Mouse (Mus musculus): Measurements from ENCODE around the gene Pml. TPM values are rescaled to one million over a fixed set of nuclear protein-coding genes. Genes with fewer than 3 reads are reported as not detected.

Gene Pml
- 1 to 10 TPM; 3.5 to 4.6 TPM for total RNA-seq (2021)
- long read RNA-seq, experiment 1, partial matches to known transcripts, result 4 of 7 reads
- long read RNA-seq, experiment 1, other reads (novel, unspliced or antisense), result 3 of 7 reads
- long read RNA-seq, experiment 2, full-length matches to known transcripts, result 1 of 2 reads
- long read RNA-seq, experiment 2, partial matches to known transcripts, result 0 of 2 reads
- long read RNA-seq, experiment 2, other reads (novel, unspliced or antisense), result 1 of 2 reads

- DNase-seq, result peak; percentile 62
Measured at GRCm38 (mm10) chr9:58249592-58250192, at the start of gene Pml. TSS of gene Pml (minus strand) at chr9:58249786.

DNA sequence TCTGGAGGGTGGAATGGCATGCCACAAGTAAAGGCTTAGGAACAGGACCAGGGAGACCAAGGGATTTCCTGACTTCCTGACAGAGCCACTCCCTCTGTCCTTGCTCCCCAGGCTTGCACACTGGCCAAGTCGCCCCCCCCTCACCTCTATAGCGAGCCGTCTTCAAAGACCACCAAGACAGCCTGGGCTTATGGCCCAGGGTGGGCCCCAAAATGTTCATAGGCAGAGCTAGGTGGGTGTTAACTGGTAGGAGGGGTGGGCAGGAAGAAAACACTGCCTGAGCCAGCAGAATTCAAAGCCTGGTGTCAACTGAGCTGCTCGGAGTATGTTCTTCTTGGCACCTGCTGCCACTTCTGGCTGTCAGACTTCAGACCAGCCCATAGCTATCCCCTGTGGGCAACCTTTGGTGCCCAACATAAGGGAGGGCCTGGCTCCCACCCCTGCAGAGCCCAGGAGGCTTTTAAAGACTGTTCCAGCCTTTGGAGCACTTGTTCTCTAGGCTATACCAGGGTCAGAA is 48.4 kb upstream of the Pml start:
- no peak for DNase-seq

GRCm38 (mm10) chr9:58297065-58297464 is 47.5 kb upstream of the Pml start:
- no peak for DNase-seq

GRCm38 (mm10) chr9:58295766-58296361 is 46.3 kb upstream of the Pml start:
- DNase-seq, result peak; percentile 86

DNA sequence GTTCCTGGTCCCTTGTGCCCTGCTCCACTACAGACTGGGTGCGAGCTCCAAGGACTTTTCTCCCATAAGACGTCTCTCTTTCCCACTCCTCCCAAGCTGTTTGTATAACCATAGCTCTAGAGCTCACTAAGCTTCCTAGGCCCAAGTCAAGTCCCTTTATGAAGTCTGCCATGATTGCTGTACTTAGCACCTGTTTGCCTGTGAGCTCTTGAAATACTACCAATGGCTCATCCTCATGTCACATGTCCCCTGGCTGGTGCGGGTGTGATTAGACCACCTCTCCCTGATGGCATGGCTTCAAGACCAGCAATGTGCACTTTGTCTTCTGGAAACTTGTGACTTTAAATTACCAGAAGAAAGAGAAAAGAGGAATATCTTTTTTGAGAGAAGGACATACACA is 45.8 kb upstream of the Pml start:
- DNase-seq, result no peak

GRCm38 (mm10) chr9:58294527-58294926 is 44.9 kb upstream of the Pml start:
- DNase-seq, result no peak

- DNase-seq, result no peak
Measured at GRCm38 (mm10) chr9:58289901-58290300, 40.3 kb upstream of the Pml start.

- no peak for DNase-seq
Measured at GRCm38 (mm10) chr9:58289090-58289489, 39.5 kb upstream of the Pml start.

DNA sequence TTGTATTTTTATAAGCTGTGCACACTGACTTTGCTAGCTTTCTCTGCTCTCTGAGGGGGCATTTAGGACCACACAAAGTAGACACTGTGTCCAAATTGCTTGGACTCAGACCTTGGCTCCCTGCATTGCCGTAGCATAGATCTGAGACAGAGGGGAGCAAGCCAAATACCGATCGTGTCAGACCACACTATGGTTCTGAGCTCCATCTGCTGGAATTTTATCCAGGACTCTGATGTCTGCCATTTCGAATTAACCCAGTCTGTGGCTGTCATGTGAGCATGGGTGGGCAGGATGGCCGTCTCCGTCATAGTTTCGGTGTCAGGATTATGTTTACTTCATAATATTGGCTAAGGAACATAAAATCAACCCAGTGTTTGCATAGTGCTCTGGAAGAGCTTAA is 33.8 kb upstream of the Pml start:
- no peak for DNase-seq

GRCm38 (mm10) chr9:58281597-58281996 is 32.0 kb upstream of the Pml start:
- no peak for DNase-seq

- peak; percentile 36 for DNase-seq
Measured at GRCm38 (mm10) chr9:58280259-58281109, 30.9 kb upstream of the Pml start.

DNA sequence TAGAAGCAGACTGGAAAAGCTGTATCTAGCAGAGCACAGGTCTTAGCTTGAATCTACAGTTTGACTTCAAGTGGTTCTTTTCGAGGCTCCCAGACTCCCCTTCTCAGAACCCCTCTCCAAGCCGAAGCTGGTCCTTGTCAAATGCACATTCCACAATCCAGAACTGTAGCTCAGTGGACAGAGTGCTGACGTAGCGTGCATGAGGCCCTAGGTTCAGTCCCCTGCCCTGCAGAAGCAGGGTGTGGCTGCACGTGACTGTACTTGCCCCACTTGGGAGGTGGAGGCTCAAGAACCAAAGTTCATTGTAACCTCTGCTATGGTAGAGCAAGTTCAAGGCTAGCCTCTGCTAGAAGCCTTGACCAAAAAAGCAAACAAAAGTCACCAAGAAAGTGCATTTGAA is 30.2 kb upstream of the Pml start:
- no peak for DNase-seq

- DNase-seq, result no peak
Measured at GRCm38 (mm10) chr9:58278821-58279723, 29.5 kb upstream of the Pml start.

DNA sequence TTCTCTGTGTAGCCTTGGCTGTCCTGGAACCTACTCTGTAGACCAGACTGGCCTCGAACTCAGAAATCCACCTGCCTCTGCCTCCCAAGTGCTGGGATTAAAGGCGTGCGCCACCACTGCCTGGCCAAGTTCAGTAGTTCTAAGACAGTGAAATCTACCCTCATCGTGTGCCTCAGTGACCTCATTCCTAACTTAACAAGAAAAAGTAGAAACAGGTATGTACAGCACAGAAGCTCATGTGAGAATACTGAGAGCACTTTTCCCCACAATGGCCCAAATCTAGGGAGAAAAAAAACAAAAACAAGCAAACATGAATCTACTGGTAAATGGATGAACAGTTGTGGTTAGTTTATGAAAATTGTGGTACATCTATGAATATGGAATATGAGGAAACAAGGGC is 28.7 kb upstream of the Pml start:
- DNase-seq, result no peak

DNA sequence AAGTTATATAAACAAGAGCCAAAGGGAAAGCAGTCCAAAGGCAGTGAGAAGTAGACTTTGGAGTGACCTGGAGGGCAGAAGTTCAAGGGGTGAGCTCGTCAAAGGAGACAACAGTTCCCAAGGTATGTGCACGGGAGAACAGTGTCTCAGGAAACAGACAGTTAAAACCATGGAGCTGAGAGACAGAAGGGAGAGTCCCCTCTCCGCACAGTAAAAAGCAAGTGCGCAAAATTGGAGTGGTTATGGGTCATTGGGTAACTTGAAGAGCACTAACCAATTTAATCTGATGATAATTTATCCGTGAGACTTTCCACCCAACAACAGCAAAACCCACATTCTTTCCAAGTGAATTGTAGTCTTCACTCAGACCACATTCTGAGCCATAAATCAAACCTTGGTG is 26.8 kb upstream of the Pml start:
- DNase-seq, result no peak

DNA sequence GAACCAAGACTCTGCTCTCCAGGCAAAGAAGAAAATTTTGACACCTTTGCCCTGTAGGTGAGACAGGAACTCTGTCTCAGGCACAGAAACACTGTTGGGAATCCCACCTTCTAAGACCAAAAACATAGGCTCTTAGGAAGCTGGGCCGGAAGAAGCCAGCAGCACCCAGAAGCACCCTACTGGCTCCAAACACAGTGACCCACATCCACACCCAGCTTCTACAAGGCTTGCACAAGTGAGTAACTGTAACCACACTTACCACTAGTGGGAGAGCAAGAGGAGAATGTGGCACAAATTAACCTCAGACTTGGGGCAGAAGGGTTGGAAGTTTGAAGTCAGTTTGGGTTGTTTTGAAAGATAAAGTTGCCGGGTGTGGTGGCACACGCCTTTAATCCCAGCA is 26.2 kb upstream of the Pml start:
- DNase-seq, result no peak

DNA sequence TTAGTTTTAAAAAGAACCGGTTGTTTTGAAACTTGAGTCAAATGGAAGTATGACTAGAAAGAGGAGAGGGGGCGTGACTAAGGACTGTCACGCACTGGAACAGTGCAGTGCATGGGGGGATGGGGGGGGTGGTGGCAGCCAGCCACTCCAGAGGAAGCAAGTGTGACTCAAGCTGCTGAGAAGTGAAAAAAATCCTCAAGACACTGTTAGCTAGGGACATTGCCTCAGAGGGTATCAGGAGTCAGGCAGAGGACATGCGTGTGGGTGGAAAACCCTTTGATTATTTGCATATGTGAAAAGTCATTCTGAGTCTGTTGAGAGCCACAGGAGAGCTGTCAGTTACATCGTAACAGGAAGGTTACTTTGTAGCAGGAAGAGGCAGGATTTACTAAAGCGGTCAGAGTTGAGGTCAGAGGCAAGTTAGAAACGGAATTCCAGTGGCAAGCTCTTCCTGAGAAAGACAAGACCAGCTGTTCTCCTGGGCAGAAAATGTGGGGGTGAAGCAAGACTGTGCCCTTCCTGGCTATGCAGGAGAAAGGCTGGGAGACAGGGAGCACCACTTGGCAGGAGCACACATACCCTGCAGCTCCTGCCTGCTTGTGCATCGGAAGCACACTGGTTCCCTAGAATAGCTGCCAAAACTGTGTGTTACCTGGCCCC is 25.7 kb upstream of the Pml start:
- DNase-seq, result peak; percentile 55

DNA sequence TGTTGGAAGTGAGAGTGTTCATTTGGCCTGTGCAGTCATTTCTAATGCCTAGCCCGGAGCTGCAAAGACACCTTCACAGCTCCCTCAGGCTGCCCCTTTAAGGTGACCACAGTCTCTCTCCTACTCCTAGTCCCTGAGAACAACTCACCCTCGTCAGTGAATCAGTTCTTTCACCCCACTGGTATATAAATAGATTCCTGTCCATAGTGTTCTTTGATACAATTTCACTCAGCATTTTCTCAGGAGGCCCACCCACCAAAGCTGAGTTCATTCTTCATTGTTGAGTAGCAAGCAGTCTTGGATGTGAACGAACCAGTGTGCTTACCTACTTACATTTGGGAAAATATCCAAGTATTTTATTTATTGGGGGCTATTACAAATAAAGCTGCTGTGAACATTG is 25.0 kb upstream of the Pml start:
- no peak for DNase-seq

- DNase-seq, result no peak
Measured at GRCm38 (mm10) chr9:58274101-58274604, 24.6 kb upstream of the Pml start.

DNA sequence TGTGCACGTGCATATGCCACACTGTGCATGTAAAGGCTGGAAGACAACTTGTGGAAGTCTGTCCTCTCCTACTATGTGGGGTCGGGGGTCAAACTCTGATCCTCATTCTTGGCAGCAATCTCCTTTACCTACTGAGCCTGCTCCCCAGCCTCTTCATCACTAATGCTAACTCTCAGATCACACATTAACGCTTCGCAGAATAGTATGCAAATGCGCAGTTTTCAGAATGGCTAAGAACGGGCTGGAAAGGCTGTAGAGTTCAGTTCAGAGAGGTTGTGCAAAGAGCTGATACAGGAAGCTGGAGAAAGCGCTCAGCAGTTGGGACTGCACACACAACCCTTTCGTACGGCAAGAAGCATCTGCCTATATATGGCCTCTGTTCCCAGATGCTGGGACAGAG is 23.3 kb upstream of the Pml start:
- no peak for DNase-seq

GRCm38 (mm10) chr9:58272068-58272541 is 22.5 kb upstream of the Pml start:
- no peak for DNase-seq
